Mouse (Mus musculus) limb, embryonic 14.5 days (tissue): ENCODE measurements at regions not wholly inside any gene's neighbourhood (a gene's known extent, or its start where the extent isn't known, plus 50 kb on each side); places are given as distances from the start of the nearest gene placed in this dataset.

Experiments
- ATAC-seq: fragments of 200-750 bp; cut with Nextera tagmentation; 2 replicates; pipeline ENCODE4 v1.8.0; 2017; ENCODE audit warnings: low read depth, moderate number of reproducible peaks, moderate TSS enrichment; ENCODE audit not compliant: low FRiP score
- DNase-seq: peaks from one replicate; pipeline ENCODE4 v3.0.0-alpha.2; 2015; ENCODE audit warnings: low spot score
- H3K27ac ChIP-seq: fragments of 300-500 bp; sonication (generic); replicated peaks from 2 replicates; pipeline ENCODE4 v1.5.1; 2014; ENCODE audit warnings: low read depth, mild to moderate bottlenecking, low read length, moderate library complexity, mixed read lengths
- H3K27me3 ChIP-seq: fragments of 300-500 bp; sonication (generic); 2 replicates; pipeline ENCODE4 v1.6.1; 2014; ENCODE audit warnings: low read length, mixed read lengths; ENCODE audit not compliant: control insufficient read depth, insufficient read depth
- H3K36me3 ChIP-seq: fragments of 300-500 bp; sonication (generic); 2 replicates; pipeline ENCODE4 v1.6.1; 2014; ENCODE audit warnings: mild to moderate bottlenecking, low read length, moderate library complexity, mixed read lengths; ENCODE audit not compliant: control insufficient read depth, insufficient read depth
- H3K4me1 ChIP-seq: fragments of 300-500 bp; sonication (generic); 2 replicates; pipeline ENCODE4 v1.6.1; 2014; ENCODE audit warnings: antibody characterized with exemption, low read length, mixed read lengths; ENCODE audit not compliant: control insufficient read depth, insufficient read depth
- H3K4me2 ChIP-seq: fragments of 300-500 bp; sonication (generic); replicated peaks from 2 replicates; pipeline ENCODE4 v1.6.1; 2014; ENCODE audit warnings: low read depth, mild to moderate bottlenecking, low read length, moderate library complexity; ENCODE audit not compliant: severe bottlenecking
- H3K4me3 ChIP-seq: fragments of 300-500 bp; sonication (generic); replicated peaks from 2 replicates; pipeline ENCODE4 v1.5.1; 2014; ENCODE audit warnings: low read length
- H3K9ac ChIP-seq: fragments of 300-500 bp; sonication (generic); 2 replicates; pipeline ENCODE4 v1.6.1; 2014; ENCODE audit warnings: mild to moderate bottlenecking, low read depth, low read length, moderate library complexity; ENCODE audit not compliant: severe bottlenecking
- H3K9me3 ChIP-seq: fragments of 300-500 bp; sonication (generic); 2 replicates; pipeline ENCODE4 v1.6.1; 2016; ENCODE audit warnings: low read length; ENCODE audit not compliant: control insufficient read depth
- POLR2A ChIP-seq: fragments of 200-500 bp; IDR thresholded peaks from 2 replicates; pipeline ENCODE4 v1.8.0; 2012; ENCODE audit warnings: inconsistent platforms, mild to moderate bottlenecking, moderate library complexity, borderline replicate concordance; ENCODE audit not compliant: insufficient read depth, insufficient read length; ENCODE audit errors: extremely low read depth
- WGBS: fragments of 180-500 bp; shearing (Covaris S2); extraction: QIAGEN DNeasy Blood & Tissue Kit; methylation state at CpG from one replicate; pipeline ENCODE4 v1.1.7; 2014; 5-methylcytosine and 5-hydroxymethylcytosine counted together

DNA sequence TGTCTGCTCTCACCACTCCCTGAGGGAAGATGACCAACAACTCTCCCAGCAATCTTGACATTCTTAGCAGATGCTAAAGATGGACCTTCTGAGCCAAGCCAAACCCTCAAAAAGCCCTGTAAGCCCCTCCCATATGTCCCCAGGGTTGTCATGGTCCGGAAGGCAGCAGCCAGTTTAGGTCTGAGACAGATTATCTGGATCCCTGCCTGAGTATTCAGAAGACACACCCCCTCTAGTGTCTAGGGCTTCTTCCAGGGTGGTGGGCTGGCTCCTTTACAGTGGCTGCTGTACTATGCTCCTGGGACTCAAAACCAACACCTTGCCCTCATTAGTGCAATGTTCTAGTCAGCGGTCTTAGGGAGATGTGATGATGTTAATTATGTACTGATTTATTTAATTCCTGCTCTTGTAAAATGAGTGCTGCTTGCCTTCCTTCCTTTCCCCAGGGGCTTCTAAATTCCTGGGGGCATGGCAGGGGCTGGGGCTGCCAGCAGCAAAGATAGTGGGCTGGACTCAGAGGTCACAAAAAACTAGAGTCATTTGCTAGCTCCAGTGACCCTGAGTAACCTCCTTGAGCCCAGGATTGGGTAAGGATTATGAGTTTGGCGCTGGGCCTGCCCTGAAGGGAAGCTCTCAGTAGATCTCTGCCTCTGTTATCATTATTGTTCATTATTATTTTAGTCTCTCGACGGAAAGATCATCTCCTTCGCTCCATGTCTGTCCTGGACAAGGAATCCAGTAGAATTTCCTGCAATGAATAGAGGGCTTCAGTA is 146.0 kb upstream of the 1600014C23Rik start:
- WGBS, result 50% methylated on average over 6 of the region's 6 CpGs
- no peak for TF ChIP-seq POLR2A
- H3K4me3 ChIP-seq, result no peak overlapping the region
- H3K27me3 ChIP-seq, result no peaks in the 10 kb centered on the region
- ATAC-seq, result no peak
- H3K36me3 ChIP-seq, result no peaks in the 10 kb centered on the region
- no peak overlapping the region for H3K27ac ChIP-seq
- no peak overlapping the region for H3K9ac ChIP-seq
- H3K4me2 ChIP-seq, result no peak overlapping the region
- H3K9me3 ChIP-seq, result 0 out of 2 replicates have a peak, but pooled peaks cover 3% of the 10 kb centered on the region
- H3K4me1 ChIP-seq, result peaks cover 8% of the 10 kb centered on the region; the same call in 1 of the 2 replicates
- no peak for DNase-seq

DNA sequence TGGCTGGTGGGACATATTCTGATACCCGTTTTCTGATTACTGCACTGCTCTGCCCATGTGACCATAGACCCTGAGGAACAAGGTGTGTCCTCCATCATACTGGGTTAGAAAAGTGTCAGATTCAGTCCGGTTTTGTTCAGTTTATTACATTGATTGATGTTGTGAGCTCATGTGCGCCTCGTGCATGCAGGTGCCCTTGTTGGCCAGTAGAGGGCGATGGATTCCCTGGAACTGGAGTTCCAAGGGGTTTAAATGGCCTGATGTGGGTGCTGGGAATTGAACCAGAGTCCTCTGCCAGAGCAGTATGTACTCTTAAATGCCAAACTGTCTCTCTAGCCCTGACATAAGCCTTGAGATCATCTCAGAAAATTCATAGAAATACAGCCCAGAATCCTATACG is 144.8 kb upstream of the 1600014C23Rik start:
- H3K27ac ChIP-seq, result no peak overlapping the region
- no peaks in the 10 kb centered on the region for H3K36me3 ChIP-seq
- 0 out of 2 replicates have a peak, but pooled peaks cover 3% of the 10 kb centered on the region for H3K9me3 ChIP-seq
- no peaks in the 10 kb centered on the region for H3K27me3 ChIP-seq
- H3K4me1 ChIP-seq, result peaks cover 16% of the 10 kb centered on the region
- TF ChIP-seq POLR2A, result no peak
- no peak for ATAC-seq
- 90% methylated on average over 6 of the region's 6 CpGs for WGBS
- H3K4me2 ChIP-seq, result no peak overlapping the region
- no peak for DNase-seq
- H3K9ac ChIP-seq, result no peak overlapping the region
- H3K4me3 ChIP-seq, result no peak overlapping the region

DNA sequence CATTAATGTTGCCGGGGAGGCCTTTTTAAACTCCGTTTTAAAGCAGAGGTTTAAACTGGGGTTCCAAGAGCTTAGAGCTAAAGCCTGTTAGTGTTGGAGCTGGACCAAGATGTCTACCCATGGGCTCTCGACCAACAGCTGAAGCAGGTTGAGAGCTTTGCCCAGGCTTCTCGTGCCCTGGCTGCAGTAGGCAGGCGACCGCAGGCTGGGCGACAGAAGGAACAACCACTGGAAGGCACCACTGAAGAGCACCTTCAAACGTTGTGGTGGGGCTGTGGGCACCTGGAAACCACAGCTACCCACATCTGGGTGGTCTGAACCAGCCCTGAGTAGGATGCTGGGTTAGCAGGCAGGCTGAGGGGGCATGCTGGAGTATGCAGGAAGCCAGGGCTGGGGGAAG is 141.7 kb upstream of the 1600014C23Rik start:
- no peak for TF ChIP-seq POLR2A
- DNase-seq, result peak; percentile 26
- Histone ChIP-seq H3K9me3 (0 out of 2 replicates have a peak, but pooled peaks cover 3% of the 10 kb centered on the region), H3K4me2 (no peak overlapping the region), H3K36me3 (no peaks in the 10 kb centered on the region), H3K27me3 (no peaks in the 10 kb centered on the region; the same call in 1 of the 2 replicates), H3K4me1 (peaks cover 32% of the 10 kb centered on the region), H3K27ac (no peak overlapping the region), H3K9ac (no peak overlapping the region), H3K4me3 (no peak overlapping the region)
- ATAC-seq, result no peak
- 71% methylated on average over 8 of the region's 8 CpGs for WGBS

DNA sequence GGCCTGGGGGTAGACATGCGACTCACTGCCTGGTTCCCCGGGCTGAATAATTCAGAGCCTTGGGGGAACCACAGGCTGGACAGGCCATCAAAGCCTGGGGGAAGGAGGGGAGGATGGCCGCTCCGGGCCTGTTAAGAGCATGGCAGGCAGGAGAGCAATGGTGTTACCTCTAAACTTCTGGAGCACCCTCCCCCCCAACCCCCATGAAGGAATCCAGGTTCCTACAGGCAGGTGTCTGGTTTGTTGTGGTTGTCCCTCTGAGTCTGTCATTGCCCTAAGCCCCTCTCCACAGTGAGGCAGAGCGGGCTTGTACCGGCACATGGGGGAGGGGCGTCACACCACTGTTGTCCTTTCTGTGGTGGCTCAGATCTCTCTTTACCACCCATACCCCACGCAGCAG is 140.4 kb upstream of the 1600014C23Rik start:
- no peak overlapping the region for H3K9ac ChIP-seq
- H3K4me1 ChIP-seq, result peaks cover 30% of the 10 kb centered on the region
- no peaks in the 10 kb centered on the region; the same call in 1 of the 2 replicates for H3K27me3 ChIP-seq
- no peak for ATAC-seq
- H3K36me3 ChIP-seq, result no peaks in the 10 kb centered on the region
- no peak for DNase-seq
- no peak overlapping the region for H3K4me3 ChIP-seq
- H3K4me2 ChIP-seq, result peak overlapping the region; percentile 22
- WGBS, result 11% methylated on average over 8 of the region's 8 CpGs
- no peak for TF ChIP-seq POLR2A
- H3K27ac ChIP-seq, result no peak overlapping the region
- 0 out of 2 replicates have a peak, but pooled peaks cover 3% of the 10 kb centered on the region for H3K9me3 ChIP-seq

DNA sequence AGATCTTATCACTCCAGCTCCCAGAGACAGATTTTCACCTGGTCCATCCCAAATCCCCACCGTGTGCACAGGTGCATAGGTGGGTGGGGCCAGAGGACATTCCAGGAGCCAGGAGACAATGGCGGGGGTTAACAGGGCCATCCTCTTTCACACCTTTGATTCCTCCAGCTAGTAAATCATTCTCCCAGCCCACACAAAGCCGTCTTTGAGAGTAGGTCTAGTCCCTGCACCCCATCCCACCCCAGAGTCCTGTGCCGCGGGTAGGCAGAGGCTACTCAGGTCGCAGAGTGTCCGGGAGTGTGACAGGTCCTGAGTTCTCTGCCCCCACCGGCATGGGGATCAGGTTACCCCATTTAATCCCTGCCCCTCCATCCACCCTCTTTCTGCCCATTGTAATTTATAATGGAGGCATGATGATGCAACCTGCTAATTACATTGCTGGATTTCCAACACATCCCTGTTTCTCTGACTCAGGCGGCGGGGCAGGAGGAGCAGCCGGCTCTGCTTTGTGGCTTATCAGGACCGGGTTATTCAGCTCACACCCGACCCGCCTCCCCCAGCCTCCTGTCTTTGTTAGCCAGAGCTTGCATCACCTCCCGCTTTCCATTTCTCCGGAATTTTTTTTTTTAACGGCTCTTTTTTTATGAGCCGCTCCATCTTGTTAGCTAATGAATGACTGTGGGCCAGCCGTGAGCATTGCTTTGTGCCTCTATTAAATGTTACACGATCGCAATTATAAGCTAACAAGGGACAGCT is 139.7 kb upstream of the 1600014C23Rik start:
- H3K27ac ChIP-seq, result no peak overlapping the region
- H3K36me3 ChIP-seq, result no peaks in the 10 kb centered on the region
- no peak for ATAC-seq
- TF ChIP-seq POLR2A, result no peak
- no peaks in the 10 kb centered on the region; the same call in 1 of the 2 replicates for H3K27me3 ChIP-seq
- peaks cover 30% of the 10 kb centered on the region for H3K4me1 ChIP-seq
- no peak overlapping the region for H3K4me3 ChIP-seq
- 2% methylated on average over 21 of the region's 21 CpGs for WGBS
- H3K9ac ChIP-seq, result no peak overlapping the region
- 0 out of 2 replicates have a peak, but pooled peaks cover under 1% of the 10 kb centered on the region for H3K9me3 ChIP-seq
- peak; percentile 24 for DNase-seq
- peak overlapping the region; percentile 22 for H3K4me2 ChIP-seq
